Mouse (Mus musculus) CD4-positive, CD25-positive, alpha-beta regulatory T cell, adult 9 weeks (primary cell): ENCODE measurements around the gene Vmn2r100. TPM values are rescaled to one million over a fixed set of nuclear protein-coding genes. Genes with fewer than 3 reads are reported as not detected.

ENCODE experiments used
- polyA plus RNA-seq: library from polyadenylated mRNA; unstranded; fragments of 100-300 nt; shearing (Covaris generic); gene quantifications from one replicate; pipeline ENCODE4 v1.2.1, GENCODE M21; 2017

Vmn2r100 gene
- 0.42 TPM for polyA plus RNA-seq

DNA sequence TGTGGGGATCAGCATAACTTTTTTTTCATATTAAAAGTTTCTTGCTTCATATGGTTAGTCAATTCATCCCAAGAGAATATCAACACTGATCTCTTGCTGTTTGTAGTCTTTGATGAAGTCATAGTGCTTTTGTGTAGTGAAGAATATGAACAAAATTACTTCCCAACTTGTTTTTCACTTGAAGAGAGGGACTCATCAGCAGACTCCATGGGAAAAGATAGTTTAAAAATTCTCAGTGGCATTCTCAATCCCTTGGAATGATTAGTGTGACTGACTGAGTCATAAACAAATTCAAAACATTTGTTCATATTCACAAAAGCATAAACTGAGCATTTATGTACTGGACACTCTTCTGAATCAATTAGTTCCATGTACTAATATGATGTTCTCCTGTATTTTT lies at the start of gene Vmn2r100:
Vmn2r100 (plus strand) TSS at position 301 of the 400 bp plus-strand sequence.

DNA sequence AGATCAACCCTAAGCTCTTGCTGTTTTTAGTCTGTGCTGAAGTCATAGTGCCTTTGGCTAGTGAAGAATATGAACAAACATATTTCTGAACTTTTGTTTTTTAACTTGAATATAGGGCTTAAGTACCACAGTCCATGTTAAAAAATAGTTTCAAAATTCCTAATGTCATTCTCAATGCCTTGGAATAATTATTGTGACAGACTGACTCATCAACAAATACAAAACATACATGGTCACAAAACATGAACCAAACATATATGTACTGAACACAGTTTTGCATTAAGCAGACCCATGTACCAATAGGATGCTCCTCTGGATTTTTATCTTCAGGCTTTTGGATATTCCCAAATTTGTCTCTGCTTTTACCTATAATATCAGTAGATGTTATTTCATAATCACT lies 72.4 kb downstream of the Vmn2r100 start, which contains the start of gene Vmn2r101:
Vmn2r101 (plus strand) TSS at position 301 of the 400 bp plus-strand sequence.

Other genes with a start within 250 kb of the Vmn2r100 start
- gene Vmn2r99, start 142.8 kb upstream of the Vmn2r100 start, polyA plus RNA-seq = not detected
- gene Vmn2r101, start 72.5 kb downstream of the Vmn2r100 start, polyA plus RNA-seq = not detected
- gene Vmn2r102, start 155.6 kb downstream of the Vmn2r100 start, polyA plus RNA-seq = 0.01 TPM